Mouse (Mus musculus) heart, postnatal 0 days (tissue): ENCODE results near the gene Gabarapl1.

Source experiments
- CTCF ChIP-seq: IDR thresholded peaks from 2 replicates; pipeline ENCODE4 v1.5.1; 2016; ENCODE audit warnings: antibody characterized with exemption, control low read depth, low read depth
- EP300 ChIP-seq: IDR thresholded peaks from 2 replicates; pipeline ENCODE4 v1.6.1; 2016; ENCODE audit warnings: antibody characterized with exemption, low read depth

DNA sequence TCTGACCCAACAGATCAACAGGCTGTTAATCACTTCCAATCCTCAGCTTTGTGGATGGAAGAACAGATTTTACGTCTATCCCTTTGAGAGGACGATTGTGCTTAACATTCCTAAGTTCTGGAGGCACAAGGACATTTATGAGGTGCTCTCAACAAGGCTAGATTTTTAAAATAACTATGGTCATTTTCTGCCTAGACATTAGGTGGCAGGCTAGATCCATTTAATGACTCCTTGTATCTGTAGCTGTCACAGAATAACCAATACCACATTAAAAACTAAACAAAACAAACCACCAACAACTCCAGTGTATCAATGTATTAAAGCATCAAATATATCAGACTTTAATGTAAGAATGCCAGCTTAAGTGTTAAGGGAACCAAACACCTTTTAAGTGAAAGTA lies 42.4 kb downstream of the Gabarapl1 start:
- TF ChIP-seq EP300 (no peak), CTCF (no peak)
